Mouse (Mus musculus) T-helper 2 cell (primary cell): Measurements from ENCODE around the gene Tunar.

Source experiments
- in situ Hi-C: fragments of 300-600 bp; cut with MboI, MseI; formaldehyde crosslinking; loops from one replicate; pipeline ENCODE4 v1.15.1; 2025; ENCODE audit warnings: high pct_unique_total_duplicates

Gene Tunar

GRCm38 (mm10) chr12:105333570-105333969, at the start of gene Tunar:
Gene Tunar, plus strand, starts transcription at chr12:105333870.
- in situ Hi-C loops, result loop anchor here (25.0 kb wide), 1 partner anchor 1371 kb away; the partner anchor contains the start of gene Serpina1e

- in situ Hi-C loops, result no loop called here
Observed at GRCm38 (mm10) chr12:105312571-105313035, 21.1 kb upstream of the Tunar start.

GRCm38 (mm10) chr12:105314328-105314727, 19.3 kb upstream of the Tunar start:
- in situ Hi-C loops, result no loop called here

GRCm38 (mm10) chr12:105322160-105322559, 11.5 kb upstream of the Tunar start:
- in situ Hi-C loops, result no loop called here

- in situ Hi-C loops, result loop anchor here (25.0 kb wide), 1 partner anchor 1365 kb away; the partner anchor contains the start of gene Serpina1e
Observed at GRCm38 (mm10) chr12:105327051-105327450, 6.6 kb upstream of the Tunar start.

- in situ Hi-C loops, result loop anchor here (25.0 kb wide), 1 partner anchor 1366 kb away; the partner anchor contains the start of gene Serpina1e
Observed at GRCm38 (mm10) chr12:105328396-105328795, 5.3 kb upstream of the Tunar start.

- in situ Hi-C loops, result loop anchor here (25.0 kb wide), 1 partner anchor 1374 kb away; the partner anchor contains the start of gene Serpina1e
Observed at GRCm38 (mm10) chr12:105336094-105336420, 2.4 kb downstream of the Tunar start.

GRCm38 (mm10) chr12:105336421-105337289, 3.0 kb downstream of the Tunar start:
- in situ Hi-C loops, result loop anchor here (25.0 kb wide), 1 partner anchor 1374 kb away; the partner anchor contains the start of gene Serpina1e

GRCm38 (mm10) chr12:105337290-105338005, 3.8 kb downstream of the Tunar start:
- in situ Hi-C loops, result loop anchor here (25.0 kb wide), 1 partner anchor 1375 kb away; the partner anchor contains the start of gene Serpina1e

GRCm38 (mm10) chr12:105338256-105338977, 4.7 kb downstream of the Tunar start:
- in situ Hi-C loops, result loop anchor here (25.0 kb wide), 1 partner anchor 1376 kb away; the partner anchor contains the start of gene Serpina1e

- in situ Hi-C loops, result loop anchor here (25.0 kb wide), 1 partner anchor 1379 kb away; the partner anchor contains the start of gene Serpina1e
Observed at GRCm38 (mm10) chr12:105341523-105341922, 7.9 kb downstream of the Tunar start.

- in situ Hi-C loops, result loop anchor here (25.0 kb wide), 1 partner anchor 1382 kb away; the partner anchor contains the start of gene Serpina1e
Observed at GRCm38 (mm10) chr12:105344460-105344859, 10.8 kb downstream of the Tunar start.

- in situ Hi-C loops, result loop anchor here (25.0 kb wide), 1 partner anchor 1385 kb away; the partner anchor contains the start of gene Serpina1e
Observed at GRCm38 (mm10) chr12:105346861-105347260, 13.2 kb downstream of the Tunar start.

GRCm38 (mm10) chr12:105347261-105347660, 13.6 kb downstream of the Tunar start:
- in situ Hi-C loops, result loop anchor here (25.0 kb wide), 1 partner anchor 1385 kb away; the partner anchor contains the start of gene Serpina1e

GRCm38 (mm10) chr12:105354266-105354665, 20.6 kb downstream of the Tunar start:
- in situ Hi-C loops, result no loop called here

GRCm38 (mm10) chr12:105354772-105355171, 21.1 kb downstream of the Tunar start:
- in situ Hi-C loops, result no loop called here

GRCm38 (mm10) chr12:105356781-105357180, 23.1 kb downstream of the Tunar start:
- in situ Hi-C loops, result no loop called here

- in situ Hi-C loops, result no loop called here
Observed at GRCm38 (mm10) chr12:105363648-105364047, 30.0 kb downstream of the Tunar start.

GRCm38 (mm10) chr12:105374564-105374963, 40.9 kb downstream of the Tunar start:
- in situ Hi-C loops, result no loop called here

GRCm38 (mm10) chr12:105376976-105377375, 43.3 kb downstream of the Tunar start:
- in situ Hi-C loops, result no loop called here

GRCm38 (mm10) chr12:105382733-105383132, 49.1 kb downstream of the Tunar start:
- in situ Hi-C loops, result no loop called here
